Mouse (Mus musculus) CH12.LX (cell line): ENCODE measurements around the gene Slamf8. TPM values are rescaled to one million over a fixed set of nuclear protein-coding genes. Genes with fewer than 3 reads are reported as not detected.
A peak's percentile ranks its signal among the peaks of the same experiment; 100 is the strongest.

Source experiments
- DNase-seq: peaks from one replicate; pipeline ENCODE4 v3.0.0-alpha.2; 2013; ENCODE audit errors: extremely low read depth
- H3K27ac ChIP-seq: 2 replicates; pipeline ENCODE4 v1.5.1; 2012; ENCODE audit warnings: low read depth, mild to moderate bottlenecking, control low read depth, moderate library complexity; ENCODE audit not compliant: insufficient read depth
- H3K27me3 ChIP-seq: replicated peaks from 2 replicates; pipeline ENCODE3; 2012; ENCODE audit warnings: inconsistent platforms
- H3K36me3 ChIP-seq, 2 experiments: replicated peaks in 1 of 2; 2 replicates each; pipeline versions ENCODE3 to v1.6.1; 2012; ENCODE audit warnings: inconsistent platforms in 1 of 2, low read length in 1 of 2, mild to moderate bottlenecking in 1 of 2, mixed read lengths in 1 of 2, moderate library complexity in 1 of 2; ENCODE audit not compliant: control insufficient read depth in 1 of 2, insufficient read depth in 1 of 2
- H3K4me1 ChIP-seq, 2 experiments: 2 replicates each; pipeline ENCODE4 v1.6.1; 2012; ENCODE audit warnings: inconsistent platforms in 1 of 2, moderate library complexity in 1 of 2; ENCODE audit not compliant: insufficient read depth in 2 of 2, control insufficient read depth in 1 of 2
- H3K4me2 ChIP-seq: 2 replicates; pipeline ENCODE4 v1.6.1; 2012; ENCODE audit warnings: low read depth, mild to moderate bottlenecking, control low read depth; ENCODE audit not compliant: poor library complexity, insufficient read depth, severe bottlenecking
- H3K4me3 ChIP-seq, 3 experiments: fragments of 150-350 bp in 1 of 3; sonication (generic) in 1 of 3; replicated peaks in 1 of 3; 2 replicates each; pipeline versions ENCODE3 to v1.5.1; 2011 to 2012; ENCODE audit warnings: low read depth in 2 of 3, low read length in 2 of 3, mild to moderate bottlenecking in 2 of 3, moderate library complexity in 2 of 3, control low read depth in 1 of 3, improper control_type of control experiment in 1 of 3, inconsistent platforms in 1 of 3, mixed read lengths in 1 of 3; ENCODE audit not compliant: poor library complexity in 1 of 3
- H3K79me2 ChIP-seq: replicated peaks from 2 replicates; pipeline ENCODE4 v1.6.1; 2012; ENCODE audit warnings: mild to moderate bottlenecking, moderate library complexity; ENCODE audit not compliant: control insufficient read depth, poor library complexity, insufficient read depth, severe bottlenecking; ENCODE audit errors: extremely low read depth
- H3K9ac ChIP-seq: 2 replicates; pipeline ENCODE4 v1.6.1; 2012; ENCODE audit warnings: low read depth, mild to moderate bottlenecking, control low read depth, moderate library complexity; ENCODE audit not compliant: insufficient read depth
- H3K9me3 ChIP-seq: replicated peaks from 2 replicates; pipeline ENCODE3; 2012; ENCODE audit warnings: low read length, inconsistent platforms, mixed read lengths
- BHLHE40 ChIP-seq: IDR thresholded peaks from 2 replicates; pipeline ENCODE4 v1.6.1; 2011; ENCODE audit warnings: mild to moderate bottlenecking, low read depth, low read length, improper control_type of control experiment
- CHD1 ChIP-seq: IDR thresholded peaks from 2 replicates; pipeline ENCODE4 v1.6.1; 2012; ENCODE audit warnings: low read depth, low read length, improper control_type of control experiment, inconsistent platforms
- CHD2 ChIP-seq: IDR thresholded peaks from 2 replicates; pipeline ENCODE4 v1.6.1; 2011; ENCODE audit warnings: low read length, improper control_type of control experiment
- CTCF ChIP-seq, 2 experiments: IDR thresholded peaks in 1 of 2; conservative IDR thresholded peaks in 1 of 2; 2 replicates each; pipeline ENCODE4 v1.5.1; 2011 to 2012; ENCODE audit warnings: low read depth in 2 of 2, low read length in 2 of 2, improper control_type of control experiment in 1 of 2, inconsistent platforms in 1 of 2, mild to moderate bottlenecking in 1 of 2, moderate library complexity in 1 of 2
- E2F4 ChIP-seq: IDR thresholded peaks from 2 replicates; pipeline ENCODE4 v1.6.1; 2011; ENCODE audit warnings: low read depth, low read length, improper control_type of control experiment; ENCODE audit not compliant: insufficient replicate concordance
- ELF1 ChIP-seq: IDR thresholded peaks from 2 replicates; pipeline ENCODE4 v1.6.1; 2014; ENCODE audit warnings: low read depth, mild to moderate bottlenecking, inconsistent platforms, low read length, improper control_type of control experiment
- GABPA ChIP-seq: IDR thresholded peaks from 2 replicates; pipeline ENCODE4 v1.6.1; 2012; ENCODE audit warnings: low read depth, low read length, improper control_type of control experiment, inconsistent platforms; ENCODE audit not compliant: insufficient replicate concordance
- HCFC1 ChIP-seq: IDR thresholded peaks from 2 replicates; pipeline ENCODE4 v1.6.1; 2012; ENCODE audit warnings: low read depth, mild to moderate bottlenecking, inconsistent platforms, low read length, improper control_type of control experiment
- IRF4 ChIP-seq: IDR thresholded peaks from 2 replicates; pipeline ENCODE4 v1.6.1; 2014; ENCODE audit warnings: low read depth, mild to moderate bottlenecking, inconsistent platforms, low read length, improper control_type of control experiment
- JUND ChIP-seq: conservative IDR thresholded peaks from 2 replicates; pipeline ENCODE4 v1.6.1; 2011; ENCODE audit warnings: low read depth, low read length, improper control_type of control experiment
- KAT2A ChIP-seq: IDR thresholded peaks from 2 replicates; pipeline ENCODE4 v1.6.1; 2012; ENCODE audit warnings: low read length, improper control_type of control experiment, inconsistent platforms; ENCODE audit not compliant: insufficient replicate concordance
- MAZ ChIP-seq: IDR thresholded peaks from 2 replicates; pipeline ENCODE4 v1.6.1; 2012; ENCODE audit warnings: low read depth, mild to moderate bottlenecking, inconsistent platforms, low read length, improper control_type of control experiment, moderate library complexity
- MXI1 ChIP-seq: IDR thresholded peaks from 2 replicates; pipeline ENCODE4 v1.6.1; 2011; ENCODE audit warnings: mild to moderate bottlenecking, low read depth, low read length, improper control_type of control experiment
- NELFE ChIP-seq: IDR thresholded peaks from 2 replicates; pipeline ENCODE4 v1.6.1; 2011; ENCODE audit warnings: low read depth, low read length, improper control_type of control experiment
- PAX5 ChIP-seq: IDR thresholded peaks from 2 replicates; pipeline ENCODE4 v1.6.1; 2012; ENCODE audit warnings: low read length, inconsistent platforms, mixed read lengths
- POLR2A ChIP-seq: IDR thresholded peaks from 2 replicates; pipeline ENCODE4 v1.6.1; 2011; ENCODE audit warnings: low read depth, mild to moderate bottlenecking, improper control_type of control experiment, low read length
- RAD21 ChIP-seq: IDR thresholded peaks from 2 replicates; pipeline ENCODE4 v1.6.1; 2011; ENCODE audit warnings: low read depth, mild to moderate bottlenecking, low read length, improper control_type of control experiment, moderate library complexity
- RCOR1 ChIP-seq: conservative IDR thresholded peaks from 2 replicates; pipeline ENCODE4 v1.6.1; 2012; ENCODE audit warnings: low read depth, mild to moderate bottlenecking, inconsistent platforms, low read length, improper control_type of control experiment
- SMC3 ChIP-seq: IDR thresholded peaks from 2 replicates; pipeline ENCODE4 v1.6.1; 2011; ENCODE audit warnings: low read depth, low read length, improper control_type of control experiment
- TCF12 ChIP-seq: IDR thresholded peaks from 2 replicates; pipeline ENCODE4 v1.6.1; 2014; ENCODE audit warnings: low read depth, mild to moderate bottlenecking, inconsistent platforms, low read length, improper control_type of control experiment
- UBTF ChIP-seq: IDR thresholded peaks from 2 replicates; pipeline ENCODE4 v1.6.1; 2012; ENCODE audit warnings: low read depth, mild to moderate bottlenecking, inconsistent platforms, low read length, improper control_type of control experiment, moderate library complexity
- USF2 ChIP-seq: conservative IDR thresholded peaks from 2 replicates; pipeline ENCODE4 v1.6.1; 2011; ENCODE audit warnings: low read depth, low read length, improper control_type of control experiment
- ZNF384 ChIP-seq: IDR thresholded peaks from 2 replicates; pipeline ENCODE4 v1.6.1; 2012; ENCODE audit warnings: low read depth, low read length, improper control_type of control experiment, inconsistent platforms
- dilution Hi-C: fragments of 300-500 bp; cut with MboI; formaldehyde crosslinking; loops from 2 replicates; pipeline ENCODE4 v1.14.3; 2020; ENCODE audit warnings: low sequenced_read_pairs; ENCODE audit not compliant: extremely low pct_unique_long_range_greater_than_20kb, extremely low pct_ligation_motif_present
- in situ Hi-C: fragments of 300-500 bp; cut with MboI; formaldehyde crosslinking; loops from 3 replicates; pipeline ENCODE4 v1.14.3; 2019; ENCODE audit warnings: low sequenced_read_pairs, low pct_ligation_motif_present, low pct_unique_long_range_greater_than_20kb, mixed read lengths
- polyA plus RNA-seq: library from polyadenylated mRNA; unstranded; fragments of >175 nt; gene quantifications from 2 replicates; pipeline ENCODE4 v1.2.1, GENCODE M21; 2012; ENCODE audit warnings: low read depth; ENCODE audit not compliant: insufficient read length
- total RNA-seq, 2 experiments: library from RNA; depleted of rRNA; stranded (reverse); fragments of 300-350 nt in 1 of 2; fragments of >200 nt in 1 of 2; gene quantifications; 2 replicates each; pipeline ENCODE4 v1.2.3; 2012 to 2014

Slamf8 gene
- total and polyA plus RNA-seq, 3 experiments: 0.30 to 1.8 (median 1.1) TPM

DNA sequence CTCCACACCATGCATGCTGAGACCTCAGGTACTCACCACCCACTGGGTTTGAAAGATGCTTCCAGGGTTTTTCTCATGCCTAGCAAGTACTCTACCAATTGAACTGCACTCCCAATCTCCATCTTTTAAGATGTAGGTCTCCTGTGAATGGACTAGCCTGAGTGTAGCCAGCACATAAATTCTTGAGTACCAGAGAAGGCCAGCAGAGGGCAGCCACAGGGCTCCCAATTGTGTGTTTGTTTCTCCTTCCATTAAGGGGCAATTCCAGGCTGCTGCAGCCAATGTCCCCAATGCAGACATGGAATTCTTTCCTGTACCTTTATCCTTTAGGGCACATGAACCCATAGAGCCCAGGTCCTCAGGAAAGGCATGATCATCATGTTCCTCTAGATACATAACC, 4.1 kb upstream of the Slamf8 start:
- Histone ChIP-seq H3K9ac (no peak overlapping the region), H3K9me3 (no peaks in the 10 kb centered on the region), H3K4me1 (peaks cover 8 to 16% of the 10 kb centered on the region in 2 experiments), H3K4me2 (no peak overlapping the region), H3K27me3 (peaks cover 16% of the 10 kb centered on the region), H3K4me3 (no peak overlapping the region), H3K27ac (no peak overlapping the region), H3K79me2 (no peaks in the 10 kb centered on the region), H3K36me3 (no peaks in the 10 kb centered on the region)
- peak; percentile 42 for DNase-seq
- dilution Hi-C loops (no loop called here), in situ Hi-C loops (no loop called here)
- TF ChIP-seq KAT2A (no peak), POLR2A (no peak), USF2 (no peak), TCF12 (no peak), RCOR1 (no peak), E2F4 (no peak), IRF4 (no peak), SMC3 (peak; percentile 52), CTCF (conservative IDR thresholded peaks at IDR 0.05 in 1 of 2, IDR thresholded peaks at IDR 0.05 in 1 of 2; ENCODE audit: low read depth in 2 of 2, low read length in 2 of 2) (peak; percentile 47 to 71; a peak in 3 of 4 replicates), CHD2 (no peak), RAD21 (peak; percentile 25)

DNA sequence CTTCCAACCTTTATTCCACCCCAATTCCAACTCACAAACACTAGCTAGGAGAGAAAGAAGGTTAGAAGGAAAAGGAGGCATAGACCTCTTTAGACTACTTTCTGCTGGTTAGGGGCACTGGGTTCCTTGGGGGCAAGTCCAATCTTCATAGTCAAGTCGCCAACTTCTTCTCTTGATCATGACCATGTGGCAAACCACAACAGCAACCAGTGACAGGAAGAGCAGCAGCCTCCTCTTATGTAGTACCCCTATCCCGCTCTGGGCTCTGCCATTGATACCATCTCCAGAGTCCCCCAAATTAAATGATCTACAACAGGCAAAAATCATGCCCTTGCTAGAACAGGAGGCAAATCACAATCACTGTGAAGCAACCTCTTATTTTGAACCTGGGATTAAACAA, 3.6 kb upstream of the Slamf8 start:
- no peaks in the 10 kb centered on the region for H3K79me2 ChIP-seq
- H3K4me1 ChIP-seq: peaks cover 8 to 16% of the 10 kb centered on the region in 2 experiments
- no peaks in the 10 kb centered on the region for H3K9me3 ChIP-seq
- no peak overlapping the region for H3K27ac ChIP-seq
- TF ChIP-seq USF2: no peak
- no peak for TF ChIP-seq ZNF384
- TF ChIP-seq UBTF: no peak
- no peak for TF ChIP-seq NELFE
- TF ChIP-seq GABPA: no peak
- TF ChIP-seq JUND: no peak
- no peak for TF ChIP-seq HCFC1
- TF ChIP-seq MXI1: no peak
- TF ChIP-seq SMC3: no peak
- TF ChIP-seq BHLHE40: no peak
- TF ChIP-seq CHD1: no peak
- TF ChIP-seq CHD2: no peak
- no peak for TF ChIP-seq PAX5
- TF ChIP-seq MAZ: no peak
- TF ChIP-seq ELF1: no peak
- dilution Hi-C loops (no loop called here), in situ Hi-C loops (no loop called here)
- no peak for DNase-seq
- H3K36me3 ChIP-seq: no peaks in the 10 kb centered on the region
- no peak overlapping the region for H3K4me2 ChIP-seq
- no peak overlapping the region for H3K4me3 ChIP-seq
- no peak overlapping the region for H3K9ac ChIP-seq
- H3K27me3 ChIP-seq: peaks cover 13% of the 10 kb centered on the region
